Mouse (Mus musculus) intestine, postnatal 0 days (tissue): ENCODE measurements around the gene Slc25a26. TPM values are rescaled to one million over a fixed set of nuclear protein-coding genes. Genes with fewer than 3 reads are reported as not detected.

Experiments used
- ATAC-seq: fragments of 200-750 bp; cut with Nextera tagmentation; 2 replicates; pipeline ENCODE4 v1.8.0; 2017; ENCODE audit warnings: mild to moderate bottlenecking, moderate TSS enrichment, moderate library complexity
- H3K27ac ChIP-seq: fragments of 300-500 bp; sonication (generic); 2 replicates; pipeline ENCODE4 v1.5.1; 2014; ENCODE audit warnings: mild to moderate bottlenecking, low read depth, low read length, moderate library complexity
- H3K27me3 ChIP-seq: fragments of 300-500 bp; sonication (generic); replicated peaks from 2 replicates; pipeline ENCODE4 v1.6.1; 2014; ENCODE audit warnings: low read length, mixed read lengths; ENCODE audit not compliant: control insufficient read depth, insufficient read depth
- H3K36me3 ChIP-seq: fragments of 300-500 bp; sonication (generic); 2 replicates; pipeline ENCODE4 v1.6.1; 2014; ENCODE audit warnings: mild to moderate bottlenecking, moderate library complexity; ENCODE audit not compliant: control insufficient read depth, insufficient read depth
- H3K4me1 ChIP-seq: fragments of 300-500 bp; sonication (generic); replicated peaks from 2 replicates; pipeline ENCODE4 v1.6.1; 2014; ENCODE audit warnings: antibody characterized with exemption, low read length, mixed read lengths; ENCODE audit not compliant: control insufficient read depth, insufficient read depth
- H3K4me2 ChIP-seq: fragments of 300-500 bp; sonication (generic); replicated peaks from 2 replicates; pipeline ENCODE4 v1.6.1; 2014; ENCODE audit warnings: low read depth, mild to moderate bottlenecking, moderate library complexity
- H3K4me3 ChIP-seq: fragments of 300-500 bp; sonication (generic); 2 replicates; pipeline ENCODE4 v1.5.1; 2014; ENCODE audit warnings: low read depth, low read length
- H3K9ac ChIP-seq: fragments of 300-500 bp; sonication (generic); 2 replicates; pipeline ENCODE4 v1.6.1; 2014; ENCODE audit warnings: mild to moderate bottlenecking, low read depth, low read length
- H3K9me3 ChIP-seq: fragments of 300-500 bp; sonication (generic); 2 replicates; pipeline ENCODE4 v1.6.1; 2016; ENCODE audit warnings: mixed run types; ENCODE audit not compliant: control insufficient read depth
- CTCF ChIP-seq: sonication (generic); IDR thresholded peaks from 2 replicates; pipeline ENCODE4 v1.5.1; 2016; ENCODE audit warnings: low read depth, mild to moderate bottlenecking, control low read depth, antibody characterized with exemption, moderate library complexity
- WGBS: fragments of 180-500 bp; shearing (Covaris S2); extraction: QIAGEN DNeasy Blood & Tissue Kit; methylation state at CpG from one replicate; pipeline ENCODE4 v1.1.7; 2014; 5-methylcytosine and 5-hydroxymethylcytosine counted together
- polyA plus RNA-seq: library from polyadenylated mRNA; unstranded; fragments of >200 nt; fragmentation: Nextera tagmentation; extraction: Ambion mirVana; gene quantifications from 2 replicates; pipeline ENCODE4 v1.2.1, GENCODE M21; 2015

Slc25a26 gene
- polyA plus RNA-seq, 1 experiment from 2014 or later, result 6.1 TPM

- H3K9ac ChIP-seq, result no peak overlapping the region
- H3K27me3 ChIP-seq, result no peaks in the 10 kb centered on the region
- ATAC-seq, result no peak
- 77% methylated on average over 5 of the region's 5 CpGs for WGBS
- H3K9me3 ChIP-seq, result no peaks in the 10 kb centered on the region
- H3K4me1 ChIP-seq, result no peaks in the 10 kb centered on the region
- no peak for TF ChIP-seq CTCF
- H3K27ac ChIP-seq, result no peak overlapping the region
- no peak overlapping the region for H3K4me2 ChIP-seq
- H3K36me3 ChIP-seq, result peaks cover 62% of the 10 kb centered on the region
- H3K4me3 ChIP-seq, result no peak overlapping the region
Observed at GRCm38 (mm10) chr6:94625896-94626295, 125.8 kb downstream of the Slc25a26 start.

GRCm38 (mm10) chr6:94626807-94627206, 126.7 kb downstream of the Slc25a26 start:
- Histone ChIP-seq H3K4me1 (no peaks in the 10 kb centered on the region), H3K9me3 (no peaks in the 10 kb centered on the region), H3K27me3 (no peaks in the 10 kb centered on the region), H3K27ac (no peak overlapping the region), H3K4me3 (no peak overlapping the region), H3K36me3 (peaks cover 53% of the 10 kb centered on the region), H3K9ac (no peak overlapping the region), H3K4me2 (no peak overlapping the region)
- 78% methylated on average over 2 of the region's 2 CpGs for WGBS
- no peak for TF ChIP-seq CTCF
- no peak for ATAC-seq

- Histone ChIP-seq H3K27ac (no peak overlapping the region), H3K27me3 (no peaks in the 10 kb centered on the region), H3K9ac (no peak overlapping the region), H3K4me1 (no peaks in the 10 kb centered on the region), H3K4me3 (no peak overlapping the region), H3K4me2 (no peak overlapping the region), H3K9me3 (no peaks in the 10 kb centered on the region), H3K36me3 (peaks cover 41% of the 10 kb centered on the region; the same call in 1 of the 2 replicates)
- TF ChIP-seq CTCF, result no peak
- 63% methylated on average over 15 of the region's 15 CpGs for WGBS
- no peak for ATAC-seq
Observed at GRCm38 (mm10) chr6:94627714-94628595, 127.8 kb downstream of the Slc25a26 start.

GRCm38 (mm10) chr6:94628787-94629186, 128.7 kb downstream of the Slc25a26 start:
- Histone ChIP-seq H3K4me3 (no peak overlapping the region), H3K4me2 (no peak overlapping the region), H3K27me3 (no peaks in the 10 kb centered on the region), H3K27ac (no peak overlapping the region), H3K9me3 (no peaks in the 10 kb centered on the region), H3K36me3 (peaks cover 39% of the 10 kb centered on the region; the same call in 1 of the 2 replicates), H3K9ac (no peak overlapping the region), H3K4me1 (no peaks in the 10 kb centered on the region)
- ATAC-seq, result no peak
- no peak for TF ChIP-seq CTCF
- WGBS, result 60% methylated on average over 6 of the region's 6 CpGs

- Histone ChIP-seq H3K9me3 (no peaks in the 10 kb centered on the region), H3K27ac (no peak overlapping the region), H3K4me2 (no peak overlapping the region), H3K9ac (no peak overlapping the region), H3K4me1 (no peaks in the 10 kb centered on the region), H3K27me3 (no peaks in the 10 kb centered on the region), H3K4me3 (no peak overlapping the region), H3K36me3 (peaks cover 23% of the 10 kb centered on the region; the same call in 1 of the 2 replicates)
- no peak for ATAC-seq
- TF ChIP-seq CTCF, result no peak
- WGBS, result 70% methylated on average over 7 of the region's 7 CpGs
Observed at GRCm38 (mm10) chr6:94631051-94631778, 131.1 kb downstream of the Slc25a26 start.

- Histone ChIP-seq H3K27me3 (no peaks in the 10 kb centered on the region), H3K27ac (no peak overlapping the region), H3K36me3 (peaks cover 18% of the 10 kb centered on the region; the same call in 1 of the 2 replicates), H3K9ac (no peak overlapping the region), H3K9me3 (no peaks in the 10 kb centered on the region), H3K4me2 (no peak overlapping the region), H3K4me1 (no peaks in the 10 kb centered on the region), H3K4me3 (no peak overlapping the region)
- WGBS, result 80% methylated on average over 6 of the region's 6 CpGs
- TF ChIP-seq CTCF, result no peak
- no peak for ATAC-seq
Observed at GRCm38 (mm10) chr6:94631779-94632082, 131.6 kb downstream of the Slc25a26 start.
